Mouse (Mus musculus) heart, adult 8-10 months (tissue): ENCODE measurements around the gene Map4k3. TPM values are rescaled to one million over a fixed set of nuclear protein-coding genes. Genes with fewer than 3 reads are reported as not detected.
A peak's percentile ranks its signal among the peaks of the same experiment; 100 is the strongest.
"Not testable (repeated sequence)": the region's sequence is repeated elsewhere in the genome, so short reads cannot be mapped to it uniquely, and the experiment has no call there.

Source experiments
- DNase-seq: peaks from one replicate; pipeline ENCODE4 v3.0.0; 2022; ENCODE audit warnings: low spot score
- total RNA-seq, 4 experiments: library from RNA; stranded (reverse); gene quantifications; 2 replicates each; pipeline ENCODE4 v1.2.4; 2022

Gene Map4k3
- total RNA-seq, 4 experiments from 2014 or later: 19.3 to 25.2 (median 22.0) TPM

- no peak for DNase-seq
Measured at GRCm38 (mm10) chr17:80568842-80569601, 159.3 kb downstream of the Map4k3 start.

- no peak for DNase-seq
Measured at GRCm38 (mm10) chr17:80568441-80568840, 159.8 kb downstream of the Map4k3 start.

GRCm38 (mm10) chr17:80564611-80564924, 163.7 kb downstream of the Map4k3 start:
- peak; percentile 38 for DNase-seq

- peak; percentile 16 for DNase-seq
Measured at GRCm38 (mm10) chr17:80563762-80564610, 164.3 kb downstream of the Map4k3 start.

- no peak for DNase-seq
Measured at GRCm38 (mm10) chr17:80562792-80563191, 165.5 kb downstream of the Map4k3 start.

GRCm38 (mm10) chr17:80560669-80561401, 167.4 kb downstream of the Map4k3 start:
- peak; percentile 64 for DNase-seq

- no peak for DNase-seq
Measured at GRCm38 (mm10) chr17:80559745-80560144, 168.5 kb downstream of the Map4k3 start.

GRCm38 (mm10) chr17:80559050-80559449, 169.2 kb downstream of the Map4k3 start:
- peak; percentile 28 for DNase-seq

GRCm38 (mm10) chr17:80558583-80558982, 169.7 kb downstream of the Map4k3 start:
- DNase-seq: no peak

GRCm38 (mm10) chr17:80557461-80557860, 170.8 kb downstream of the Map4k3 start:
- no peak for DNase-seq

GRCm38 (mm10) chr17:80553318-80554270, 174.7 kb downstream of the Map4k3 start:
- DNase-seq: peak; percentile 86

GRCm38 (mm10) chr17:80552653-80553052, 175.6 kb downstream of the Map4k3 start:
- no peak for DNase-seq

GRCm38 (mm10) chr17:80550981-80551380, 177.3 kb downstream of the Map4k3 start:
- no peak for DNase-seq

GRCm38 (mm10) chr17:80546846-80547245, 181.4 kb downstream of the Map4k3 start:
- DNase-seq: no peak

GRCm38 (mm10) chr17:80546227-80546626, 182.1 kb downstream of the Map4k3 start:
- no peak for DNase-seq

GRCm38 (mm10) chr17:80543646-80544045, 184.6 kb downstream of the Map4k3 start:
- no peak for DNase-seq

GRCm38 (mm10) chr17:80537136-80537535, 191.1 kb downstream of the Map4k3 start:
- DNase-seq: no peak

GRCm38 (mm10) chr17:80535633-80536032, 192.7 kb downstream of the Map4k3 start:
- DNase-seq: no peak

GRCm38 (mm10) chr17:80531351-80531750, 196.9 kb downstream of the Map4k3 start:
- DNase-seq: not testable (repeated sequence)
